Mouse (Mus musculus) kidney, embryonic 15.5 days (tissue): Measurements from ENCODE around the gene Mapre3. TPM values are rescaled to one million over a fixed set of nuclear protein-coding genes. Genes with fewer than 3 reads are reported as not detected.

Experiments used
- ATAC-seq: fragments of 200-750 bp; cut with Nextera tagmentation; replicated peaks from 2 replicates; pipeline ENCODE4 v1.8.0; 2017; ENCODE audit warnings: moderate TSS enrichment; ENCODE audit not compliant: low FRiP score
- H3K27ac ChIP-seq: fragments of 300-500 bp; sonication (generic); 2 replicates; pipeline ENCODE4 v1.5.1; 2015; ENCODE audit warnings: mild to moderate bottlenecking, inconsistent platforms
- H3K27me3 ChIP-seq: fragments of 300-500 bp; sonication (generic); 2 replicates; pipeline ENCODE4 v1.6.1; 2015; ENCODE audit warnings: inconsistent platforms
- H3K36me3 ChIP-seq: fragments of 300-500 bp; sonication (generic); 2 replicates; pipeline ENCODE4 v1.6.1; 2015; ENCODE audit warnings: inconsistent platforms
- H3K4me1 ChIP-seq: fragments of 300-500 bp; sonication (generic); 2 replicates; pipeline ENCODE4 v1.6.1; 2015; ENCODE audit warnings: inconsistent platforms
- H3K4me2 ChIP-seq: fragments of 300-500 bp; sonication (generic); 2 replicates; pipeline ENCODE4 v1.6.1; 2015; ENCODE audit warnings: moderate library complexity, mild to moderate bottlenecking, inconsistent platforms
- H3K4me3 ChIP-seq: fragments of 300-500 bp; sonication (generic); replicated peaks from 2 replicates; pipeline ENCODE4 v1.5.1; 2015; ENCODE audit warnings: mild to moderate bottlenecking, inconsistent platforms
- H3K9ac ChIP-seq: fragments of 300-500 bp; sonication (generic); 2 replicates; pipeline ENCODE4 v1.6.1; 2015; ENCODE audit warnings: mild to moderate bottlenecking, inconsistent platforms
- H3K9me3 ChIP-seq: fragments of 300-500 bp; sonication (generic); replicated peaks from 2 replicates; pipeline ENCODE4 v1.6.1; 2016; ENCODE audit warnings: inconsistent platforms
- WGBS: fragments of 180-500 bp; shearing (Covaris S2); methylation state at CpG from one replicate; pipeline ENCODE4 v1.1.7; 2015; ENCODE audit warnings: mixed read lengths; 5-methylcytosine and 5-hydroxymethylcytosine counted together
- polyA plus RNA-seq: library from polyadenylated mRNA; unstranded; fragments of >200 nt; fragmentation: Nextera tagmentation; extraction: Ambion mirVana; gene quantifications from 2 replicates; pipeline ENCODE4 v1.2.1, GENCODE M21; 2015

Gene Mapre3
- 22.4 and 23.6 TPM in 2 replicates for polyA plus RNA-seq

- Histone ChIP-seq H3K27ac (peak within 1 kb of the TSS; percentile 67), H3K9ac (peak within 1 kb of the TSS; percentile 80), H3K36me3 (no peaks in the 10 kb centered on the region), H3K4me1 (peaks cover 22% of the 10 kb centered on the region), H3K9me3 (no peaks in the 10 kb centered on the region), H3K4me3 (peak within 1 kb of the TSS; percentile 86), H3K4me2 (peak within 1 kb of the TSS; percentile 82), H3K27me3 (peaks cover 24% of the 10 kb centered on the region; the same call in 1 of the 2 replicates)
- peak; percentile 95 for ATAC-seq
- WGBS: under 1% methylated on average over 59 of the region's 59 CpGs
Observed at GRCm38 (mm10) chr5:30814424-30815119, at the start of gene Mapre3. Gene Mapre3, plus strand, starts transcription at chr5:30814641.

DNA sequence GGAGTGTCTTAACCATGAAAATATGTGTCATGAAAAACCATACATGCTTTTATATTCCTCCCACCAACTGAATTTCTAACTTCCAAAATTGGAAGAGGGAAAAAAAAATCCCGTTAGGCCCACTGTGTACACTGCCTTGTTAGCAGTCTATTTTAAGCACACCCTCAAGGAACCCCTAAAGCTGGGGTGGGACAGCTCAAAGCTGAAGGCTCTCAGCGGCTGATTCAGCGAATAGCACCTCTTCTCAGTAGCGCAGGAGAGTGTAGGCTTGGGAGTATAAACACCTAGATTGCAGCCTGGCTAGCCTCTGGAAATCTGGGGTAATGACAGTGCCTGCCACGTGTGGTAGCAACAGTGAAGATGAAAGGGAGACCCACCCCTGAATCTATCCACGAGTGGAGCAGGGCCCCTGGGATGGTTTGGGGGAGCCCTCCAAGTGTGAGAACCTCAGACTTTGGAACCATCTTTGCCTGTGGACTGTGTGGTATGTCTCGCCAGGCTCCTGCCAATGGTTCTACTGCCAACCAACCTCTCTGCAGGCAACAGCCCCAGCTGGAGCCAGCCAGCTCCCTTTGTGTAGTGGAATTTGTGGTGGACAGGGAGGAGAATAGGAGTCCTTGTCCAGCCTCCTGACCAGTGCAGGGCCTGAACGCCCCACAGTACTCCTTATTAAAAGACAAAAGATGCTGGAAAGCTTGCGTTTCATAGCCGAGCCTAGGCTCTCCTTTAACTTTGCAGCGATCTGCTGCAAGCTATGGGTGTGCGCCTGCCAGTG is 48.7 kb upstream of the Mapre3 start:
- no peaks in the 10 kb centered on the region for H3K9me3 ChIP-seq
- no peak overlapping the region for H3K9ac ChIP-seq
- H3K27ac ChIP-seq: no peak overlapping the region
- H3K4me2 ChIP-seq: no peak overlapping the region
- H3K4me3 ChIP-seq: no peak overlapping the region
- no peak for ATAC-seq
- whole genome bisulfite sequencing: 78% methylated on average over 12 of the region's 12 CpGs
- no peaks in the 10 kb centered on the region for H3K36me3 ChIP-seq
- no peaks in the 10 kb centered on the region for H3K27me3 ChIP-seq
- peaks cover 16% of the 10 kb centered on the region for H3K4me1 ChIP-seq

DNA sequence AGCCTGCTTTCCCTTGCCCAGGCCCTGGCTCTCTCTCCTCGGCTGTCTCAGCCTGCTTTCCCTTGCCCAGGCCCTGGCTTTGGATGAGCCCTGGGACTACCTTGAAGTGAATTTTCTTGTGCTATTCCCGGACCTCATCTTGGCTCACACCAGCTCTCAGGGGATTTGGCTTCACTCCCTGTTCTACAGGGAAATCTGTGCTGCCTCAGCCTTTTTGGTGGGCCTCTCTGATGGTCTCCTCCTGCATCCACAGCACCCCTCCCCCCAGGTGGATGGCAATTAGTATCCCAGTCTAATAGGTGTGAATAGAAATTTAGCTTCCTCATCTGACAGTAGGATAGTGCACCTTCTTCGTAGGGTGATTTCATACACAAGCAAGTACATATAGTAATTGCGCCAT is 46.4 kb upstream of the Mapre3 start:
- 67% methylated on average over 4 of the region's 4 CpGs for WGBS
- no peak for ATAC-seq
- Histone ChIP-seq H3K27ac (no peak overlapping the region), H3K27me3 (no peaks in the 10 kb centered on the region), H3K9ac (0 out of 2 replicates have a peak overlapping the region, but pooled peaks have one; percentile 14), H3K4me1 (peaks cover 26% of the 10 kb centered on the region), H3K4me3 (no peak overlapping the region), H3K36me3 (no peaks in the 10 kb centered on the region), H3K4me2 (no peak overlapping the region), H3K9me3 (no peaks in the 10 kb centered on the region)

DNA sequence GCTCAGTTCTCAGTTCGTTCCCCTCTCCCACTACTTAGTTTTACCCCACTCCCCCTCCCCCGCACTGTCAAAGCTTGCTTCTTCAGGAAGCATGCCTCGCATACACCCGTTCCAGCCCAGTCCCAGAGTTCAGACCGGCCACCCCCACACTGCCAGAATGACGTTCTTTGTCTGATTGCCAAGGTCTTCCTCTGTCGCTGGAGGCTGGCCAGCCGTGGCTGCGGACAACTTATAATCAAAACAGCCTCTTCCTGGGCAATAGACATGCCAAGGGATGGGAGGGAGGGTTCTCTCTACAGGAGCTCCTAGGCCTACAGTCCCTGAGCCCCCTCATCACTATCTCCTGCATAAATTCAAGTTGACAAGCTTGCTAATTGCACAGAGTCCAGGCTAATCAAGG is 45.8 kb upstream of the Mapre3 start:
- Histone ChIP-seq H3K36me3 (no peaks in the 10 kb centered on the region), H3K27ac (no peak overlapping the region), H3K27me3 (0 out of 2 replicates have a peak, but pooled peaks cover 2% of the 10 kb centered on the region), H3K9ac (no peak overlapping the region), H3K9me3 (no peaks in the 10 kb centered on the region), H3K4me3 (no peak overlapping the region), H3K4me1 (peaks cover 26% of the 10 kb centered on the region), H3K4me2 (peak overlapping the region; percentile 27; the same call in 1 of the 2 replicates)
- WGBS: 13% methylated on average over 9 of the region's 9 CpGs
- peak; percentile 66; the same call in 1 of the 2 replicates for ATAC-seq

GRCm38 (mm10) chr5:30769075-30769474 is 45.4 kb upstream of the Mapre3 start:
- Histone ChIP-seq H3K4me2 (no peak overlapping the region), H3K36me3 (no peaks in the 10 kb centered on the region), H3K9ac (no peak overlapping the region), H3K9me3 (no peaks in the 10 kb centered on the region), H3K27me3 (0 out of 2 replicates have a peak, but pooled peaks cover 6% of the 10 kb centered on the region), H3K27ac (no peak overlapping the region), H3K4me3 (no peak overlapping the region), H3K4me1 (peaks cover 26% of the 10 kb centered on the region)
- WGBS: 70% methylated on average over 9 of the region's 9 CpGs
- no peak for ATAC-seq

GRCm38 (mm10) chr5:30774601-30775371 is 39.7 kb upstream of the Mapre3 start:
- Histone ChIP-seq H3K27me3 (peaks cover 11% of the 10 kb centered on the region; the same call in 1 of the 2 replicates), H3K4me1 (peaks cover 18% of the 10 kb centered on the region; the same call in 1 of the 2 replicates), H3K36me3 (no peaks in the 10 kb centered on the region), H3K9me3 (no peaks in the 10 kb centered on the region), H3K4me2 (peak overlapping the region; percentile 60), H3K9ac (no peak overlapping the region), H3K27ac (no peak overlapping the region), H3K4me3 (peak overlapping the region; percentile 32)
- 6% methylated on average over 20 of the region's 20 CpGs for WGBS
- ATAC-seq: peak; percentile 77

GRCm38 (mm10) chr5:30780699-30781098 is 33.7 kb upstream of the Mapre3 start:
- no peaks in the 10 kb centered on the region for H3K36me3 ChIP-seq
- no peak for ATAC-seq
- WGBS: 76% methylated on average over 9 of the region's 9 CpGs

DNA sequence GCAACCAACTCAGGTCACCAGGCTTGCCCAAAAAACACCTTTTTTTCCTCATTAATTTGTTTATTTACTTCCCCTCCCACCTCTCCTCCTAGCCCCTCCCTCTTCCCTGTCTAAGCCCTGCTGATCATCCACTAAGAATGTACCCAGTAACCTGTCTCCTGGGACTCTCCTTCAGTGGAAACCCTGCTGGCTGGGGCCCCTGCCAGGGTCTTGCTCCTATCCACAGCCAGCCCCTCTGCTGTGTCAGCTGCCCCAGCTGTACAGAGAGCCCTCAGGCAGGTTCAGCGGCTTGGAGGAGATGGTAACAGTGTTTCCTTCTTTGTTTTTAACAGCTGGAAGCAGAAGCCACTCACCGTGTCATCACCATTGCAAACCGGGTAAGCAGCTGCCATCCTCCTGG is 33.3 kb upstream of the Mapre3 start:
- H3K4me3 ChIP-seq: no peak overlapping the region
- H3K27me3 ChIP-seq: no peaks in the 10 kb centered on the region
- 77% methylated on average over 3 of the region's 3 CpGs for WGBS
- H3K9me3 ChIP-seq: no peaks in the 10 kb centered on the region
- H3K27ac ChIP-seq: no peak overlapping the region
- H3K36me3 ChIP-seq: no peaks in the 10 kb centered on the region
- H3K9ac ChIP-seq: no peak overlapping the region
- ATAC-seq: no peak
- H3K4me2 ChIP-seq: no peak overlapping the region
- no peaks in the 10 kb centered on the region for H3K4me1 ChIP-seq

More at GRCm38 (mm10) chr5:30780699-30781098, 33.7 kb upstream of the Mapre3 start:
- Histone ChIP-seq H3K4me3 (no peak overlapping the region), H3K4me2 (no peak overlapping the region), H3K9me3 (no peaks in the 10 kb centered on the region), H3K9ac (no peak overlapping the region), H3K27ac (no peak overlapping the region), H3K4me1 (no peaks in the 10 kb centered on the region), H3K27me3 (no peaks in the 10 kb centered on the region)

GRCm38 (mm10) chr5:30787381-30787780 is 27.1 kb upstream of the Mapre3 start:
- Histone ChIP-seq H3K4me2 (no peak overlapping the region), H3K9ac (no peak overlapping the region), H3K4me1 (no peaks in the 10 kb centered on the region), H3K27me3 (no peaks in the 10 kb centered on the region), H3K9me3 (no peaks in the 10 kb centered on the region), H3K36me3 (no peaks in the 10 kb centered on the region), H3K4me3 (no peak overlapping the region), H3K27ac (no peak overlapping the region)
- no peak for ATAC-seq
- WGBS: 80% methylated on average over 5 of the region's 5 CpGs

GRCm38 (mm10) chr5:30790047-30790446 is 24.4 kb upstream of the Mapre3 start:
- H3K4me1 ChIP-seq: no peaks in the 10 kb centered on the region
- no peak for ATAC-seq
- H3K27me3 ChIP-seq: no peaks in the 10 kb centered on the region
- H3K4me3 ChIP-seq: no peak overlapping the region
- no peak overlapping the region for H3K27ac ChIP-seq
- no peaks in the 10 kb centered on the region for H3K36me3 ChIP-seq
- H3K9ac ChIP-seq: no peak overlapping the region
- 65% methylated on average over 3 of the region's 3 CpGs for WGBS
- no peak overlapping the region for H3K4me2 ChIP-seq
- H3K9me3 ChIP-seq: no peaks in the 10 kb centered on the region

DNA sequence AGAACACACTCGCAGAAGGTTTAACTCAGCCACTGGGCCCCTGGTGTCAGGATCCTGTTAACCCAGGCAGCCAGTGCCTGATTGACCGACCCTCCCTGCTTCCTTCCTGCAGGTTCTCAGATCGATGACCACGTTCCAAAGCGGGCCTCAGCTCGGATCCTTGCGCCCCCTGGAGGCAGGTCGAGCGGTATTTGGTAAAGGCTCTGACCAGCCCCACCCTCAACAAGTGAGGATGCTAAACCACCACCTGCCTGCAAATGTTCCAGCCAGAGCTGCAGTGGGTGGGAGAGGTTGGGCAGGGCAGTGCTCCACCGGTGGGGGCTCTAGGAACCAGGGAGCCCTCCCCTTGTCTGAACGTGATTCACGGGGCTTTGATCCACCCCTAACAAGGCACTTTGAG is 18.3 kb upstream of the Mapre3 start:
- 17% methylated on average over 12 of the region's 12 CpGs for WGBS
- peaks cover 6% of the 10 kb centered on the region; the same call in 1 of the 2 replicates for H3K4me1 ChIP-seq
- peak; percentile 57; the same call in 1 of the 2 replicates for ATAC-seq

More for the DNA sequence above, 18.3 kb upstream of the Mapre3 start:
- Histone ChIP-seq H3K4me3 (no peak overlapping the region), H3K27ac (no peak overlapping the region), H3K9me3 (no peaks in the 10 kb centered on the region), H3K4me2 (no peak overlapping the region), H3K9ac (no peak overlapping the region), H3K36me3 (no peaks in the 10 kb centered on the region), H3K27me3 (peaks cover 3% of the 10 kb centered on the region; the same call in 1 of the 2 replicates)
